Mouse (Mus musculus) liver, adult 2 months (tissue): ENCODE measurements at regions not wholly inside any gene's neighbourhood (a gene's known extent, or its start where the extent isn't known, plus 50 kb on each side); places are given as distances from the start of the nearest gene placed in this dataset.
A peak's percentile ranks its signal among the peaks of the same experiment; 100 is the strongest.

ENCODE experiments used
- DNase-seq: peaks from one replicate; pipeline ENCODE4 v3.0.0-alpha.2; 2011; ENCODE audit warnings: low read depth, low spot score; ENCODE audit errors: extremely low read depth
- H3K27ac ChIP-seq: fragments of 200-500 bp; replicated peaks from 2 replicates; pipeline ENCODE4 v1.5.1; 2012; ENCODE audit warnings: low read depth, mild to moderate bottlenecking, control low read depth, inconsistent platforms, low read length; ENCODE audit not compliant: insufficient read depth
- H3K27me3 ChIP-seq: fragments of 200-500 bp; 2 replicates; pipeline ENCODE4 v1.6.1; 2012; ENCODE audit warnings: mild to moderate bottlenecking, moderate library complexity, low read length, inconsistent platforms; ENCODE audit not compliant: control insufficient read depth, insufficient read depth
- H3K36me3 ChIP-seq: fragments of 200-500 bp; 2 replicates; pipeline ENCODE4 v1.6.1; 2012; ENCODE audit warnings: low read length, inconsistent platforms; ENCODE audit not compliant: control insufficient read depth, insufficient read depth
- H3K4me1 ChIP-seq: fragments of 200-500 bp; 2 replicates; pipeline ENCODE4 v1.6.1; 2011; ENCODE audit warnings: low read length; ENCODE audit not compliant: control insufficient read depth, insufficient read depth
- H3K4me3 ChIP-seq: fragments of 200-500 bp; 2 replicates; pipeline ENCODE4 v1.5.1; 2011; ENCODE audit warnings: low read depth, mild to moderate bottlenecking, control low read depth, low read length, moderate library complexity; ENCODE audit not compliant: insufficient read depth
- H3K79me2 ChIP-seq: fragments of 200-500 bp; 2 replicates; pipeline ENCODE4 v1.6.1; 2012; ENCODE audit warnings: inconsistent platforms, mild to moderate bottlenecking, low read length, moderate library complexity; ENCODE audit not compliant: control insufficient read depth, insufficient read depth
- H3K9ac ChIP-seq: fragments of 200-500 bp; 2 replicates; pipeline ENCODE4 v1.6.1; 2012; ENCODE audit warnings: low read depth, mild to moderate bottlenecking, control low read depth, inconsistent platforms, low read length
- CTCF ChIP-seq: fragments of 200-500 bp; IDR thresholded peaks from 2 replicates; pipeline ENCODE4 v1.5.1; 2011; ENCODE audit warnings: low read depth, low read length, control low read depth
- POLR2A ChIP-seq: fragments of 200-500 bp; IDR thresholded peaks from 2 replicates; pipeline ENCODE4 v1.6.1; 2011; ENCODE audit warnings: low read length, control low read depth; ENCODE audit not compliant: insufficient read depth; ENCODE audit errors: extremely low read depth
- WGBS: fragments of 180-500 bp; shearing (Covaris S2); methylation state at CpG from one replicate; pipeline ENCODE4 v1.1.7; 2018; 5-methylcytosine and 5-hydroxymethylcytosine counted together

DNA sequence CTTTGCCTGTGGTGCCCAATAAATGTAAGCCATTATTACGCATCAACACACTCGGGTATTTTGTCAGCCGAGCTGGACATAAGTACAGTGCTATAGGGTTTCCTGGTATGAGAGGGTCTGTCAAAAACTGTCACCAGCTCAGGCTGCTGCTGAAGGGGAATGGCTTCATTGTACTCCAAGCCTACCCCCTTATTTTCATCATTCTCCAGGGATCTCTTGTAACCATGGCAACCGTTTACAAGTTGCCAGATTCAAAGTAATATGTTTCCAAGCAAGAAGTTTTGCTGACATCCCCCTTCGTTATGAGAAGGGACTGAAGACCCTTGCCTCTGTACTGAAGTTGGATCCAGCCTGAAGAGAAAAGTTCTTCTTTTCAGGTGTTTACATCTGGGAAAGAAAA is 410.3 kb upstream of the Kdm8 start:
- 88% methylated on average over 5 of the region's 5 CpGs for WGBS
- H3K36me3 ChIP-seq, result no peaks in the 10 kb centered on the region
- no peak for DNase-seq

DNA sequence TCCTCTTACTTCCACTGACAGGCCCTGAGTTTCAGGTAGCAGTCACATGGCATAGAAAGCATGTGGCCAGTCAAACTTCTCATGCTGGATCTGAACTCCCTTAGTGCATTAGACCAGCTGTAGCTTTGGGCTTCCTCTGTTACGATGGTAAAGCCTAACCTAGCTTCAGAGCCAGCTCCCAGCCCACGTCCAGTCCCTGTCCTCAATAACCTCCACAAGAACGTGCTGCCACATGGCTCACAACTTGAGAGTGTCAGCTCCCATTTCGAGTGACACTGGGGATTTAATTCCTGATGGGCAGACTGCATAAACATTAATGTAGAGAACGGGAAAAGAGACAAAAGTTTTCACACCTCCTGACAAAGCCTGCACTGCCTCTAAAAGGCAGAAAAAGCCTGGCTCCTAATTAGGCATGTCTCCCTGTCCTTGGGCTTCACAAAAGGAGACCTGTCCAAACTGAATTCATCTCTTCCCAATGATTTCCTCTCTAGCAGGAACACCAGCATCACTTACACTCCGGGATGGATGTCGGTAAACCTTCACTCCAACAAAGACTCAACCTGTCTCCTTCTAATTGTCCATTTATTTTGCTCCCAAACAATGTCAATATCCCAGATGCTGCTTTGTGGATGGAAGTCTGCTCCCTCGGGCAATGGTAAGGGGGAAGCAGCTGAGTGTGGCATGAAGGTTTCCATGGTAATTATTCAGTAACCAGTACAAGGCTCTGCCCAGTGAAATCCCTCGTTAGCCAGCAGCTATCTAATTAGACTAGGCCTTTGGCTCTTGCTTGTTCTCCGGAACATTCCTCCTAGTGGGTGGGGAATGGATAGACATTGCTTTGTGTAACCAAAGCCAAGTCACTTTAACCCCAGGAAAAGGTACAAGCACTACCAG is 408.1 kb upstream of the Kdm8 start:
- H3K27ac ChIP-seq, result no peak overlapping the region
- no peaks in the 10 kb centered on the region for H3K36me3 ChIP-seq
- H3K79me2 ChIP-seq, result no peaks in the 10 kb centered on the region
- whole genome bisulfite sequencing, result 73% methylated on average over 10 of the region's 10 CpGs
- no peak for DNase-seq
- no peak overlapping the region for H3K4me3 ChIP-seq
- TF ChIP-seq CTCF, result no peak
- H3K4me1 ChIP-seq, result no peaks in the 10 kb centered on the region
- 0 out of 2 replicates have a peak, but pooled peaks cover 5% of the 10 kb centered on the region for H3K27me3 ChIP-seq
- no peak overlapping the region for H3K9ac ChIP-seq

More for the DNA sequence above, 410.3 kb upstream of the Kdm8 start:
- 0 out of 2 replicates have a peak, but pooled peaks cover 5% of the 10 kb centered on the region for H3K27me3 ChIP-seq
- no peak overlapping the region for H3K27ac ChIP-seq
- H3K4me1 ChIP-seq, result no peaks in the 10 kb centered on the region
- H3K9ac ChIP-seq, result no peak overlapping the region
- H3K4me3 ChIP-seq, result no peak overlapping the region
- no peaks in the 10 kb centered on the region for H3K79me2 ChIP-seq
- TF ChIP-seq CTCF (no peak), POLR2A (no peak)

- 79% methylated on average over 4 of the region's 4 CpGs for WGBS
- DNase-seq, result no peak
These were observed 405.6 kb upstream of the Kdm8 start for GRCm38 (mm10) chr7:125038840-125039239.

DNA sequence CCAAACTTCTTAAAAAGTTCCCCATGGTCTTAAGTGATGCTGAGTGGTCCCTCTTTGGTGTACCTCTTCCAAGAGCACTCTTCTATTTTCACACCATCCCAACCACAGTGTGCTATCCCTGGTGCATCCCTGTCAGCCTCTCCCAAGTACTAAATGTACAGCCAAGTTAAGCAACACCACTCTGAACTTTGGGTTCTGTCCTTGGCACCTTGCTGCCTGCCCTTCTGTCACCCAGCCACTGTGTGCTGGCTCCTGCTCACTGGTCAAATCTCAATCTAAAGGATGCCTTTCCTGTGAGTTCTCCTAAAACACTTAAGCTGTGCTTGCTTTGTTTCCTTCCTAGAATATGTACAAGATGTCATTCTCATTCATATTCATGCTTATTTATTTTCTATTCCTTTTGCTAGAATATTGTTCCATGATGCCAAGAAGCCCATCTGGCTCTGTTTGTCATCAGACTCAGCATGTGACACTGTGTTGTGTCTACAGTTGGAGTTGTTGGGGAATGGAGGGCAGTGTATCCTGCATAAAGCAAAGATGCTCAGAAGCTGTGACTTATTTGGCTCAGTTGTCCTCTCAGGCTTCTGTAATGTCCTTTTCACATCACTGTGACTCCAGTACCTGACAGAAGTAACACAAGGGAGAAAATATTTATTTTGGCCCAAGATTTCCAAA is 388.4 kb upstream of the Kdm8 start:
- peak; percentile 80 for DNase-seq
- H3K79me2 ChIP-seq, result no peaks in the 10 kb centered on the region
- no peak overlapping the region for H3K27ac ChIP-seq
- no peak for TF ChIP-seq CTCF
- no peak for TF ChIP-seq POLR2A
- peaks cover 2% of the 10 kb centered on the region; the same call in 1 of the 2 replicates for H3K4me1 ChIP-seq
- no peak overlapping the region for H3K9ac ChIP-seq
- H3K36me3 ChIP-seq, result no peaks in the 10 kb centered on the region
- no peak overlapping the region for H3K4me3 ChIP-seq
- no peaks in the 10 kb centered on the region for H3K27me3 ChIP-seq

More at GRCm38 (mm10) chr7:125038840-125039239, 405.6 kb upstream of the Kdm8 start:
- no peak overlapping the region for H3K4me3 ChIP-seq
- H3K27me3 ChIP-seq, result 0 out of 2 replicates have a peak, but pooled peaks cover 5% of the 10 kb centered on the region
- H3K4me1 ChIP-seq, result no peaks in the 10 kb centered on the region
- H3K27ac ChIP-seq, result no peak overlapping the region
- no peaks in the 10 kb centered on the region for H3K79me2 ChIP-seq
- no peak for TF ChIP-seq CTCF
- no peak for TF ChIP-seq POLR2A
- H3K9ac ChIP-seq, result no peak overlapping the region
- no peaks in the 10 kb centered on the region for H3K36me3 ChIP-seq

GRCm38 (mm10) chr7:125102464-125102863 is 342.0 kb upstream of the Kdm8 start:
- no peak overlapping the region for H3K9ac ChIP-seq
- H3K36me3 ChIP-seq, result no peaks in the 10 kb centered on the region
- DNase-seq, result no peak
- no peak overlapping the region for H3K4me3 ChIP-seq
- no peaks in the 10 kb centered on the region; the same call in 1 of the 2 replicates for H3K27me3 ChIP-seq
- H3K27ac ChIP-seq, result no peak overlapping the region
- 91% methylated on average over 4 of the region's 4 CpGs for WGBS
- H3K4me1 ChIP-seq, result no peaks in the 10 kb centered on the region
- no peaks in the 10 kb centered on the region for H3K79me2 ChIP-seq
- TF ChIP-seq CTCF, result no peak
- TF ChIP-seq POLR2A, result no peak
